Mouse (Mus musculus): Measurements from ENCODE around the gene Nlrp4c. TPM values are rescaled to one million over a fixed set of nuclear protein-coding genes. Genes with fewer than 3 reads are reported as not detected.
"Not testable (repeated sequence)": the region's sequence is repeated elsewhere in the genome, so short reads cannot be mapped to it uniquely, and the experiment has no call there.

The Nlrp4c gene
- polyA plus RNA-seq (2016; fragmentation: Nextera tagmentation; extraction: Ambion mirVana) = not detected in 2 replicates

- no peak for ATAC-seq (ENCODE audit: low FRiP score)
- no peak within 1 kb of the TSS for H3K4me2 ChIP-seq (replicated peaks)
- no peaks in the 10 kb centered on the region for H3K4me1 ChIP-seq
- 85% methylated on average over 11 of the region's 11 CpGs for WGBS
- no peak within 1 kb of the TSS for H3K4me3 ChIP-seq
- no peak within 1 kb of the TSS for H3K27ac ChIP-seq
- no peaks in the 10 kb centered on the region for H3K36me3 ChIP-seq
- no peaks in the 10 kb centered on the region for H3K27me3 ChIP-seq
- H3K9me3 ChIP-seq (replicated peaks) = peaks cover 43% of the 10 kb centered on the region
- no peak within 1 kb of the TSS for H3K9ac ChIP-seq
These were observed at the start of gene Nlrp4c for GRCm38 (mm10) chr7:6044861-6045260. Nlrp4c (plus strand) TSS chr7:6045161.

GRCm38 (mm10) chr7:6010910-6011309, 34.1 kb upstream of the Nlrp4c start, which contains the start of gene Vmn1r65:
Vmn1r65 (minus strand) TSS chr7:6011010.
- WGBS = 91% methylated on average over 1 of the region's 1 CpGs
- Histone ChIP-seq H3K4me3 (no peak within 1 kb of the TSS), H3K27me3 (no peaks in the 10 kb centered on the region), H3K27ac (no peak within 1 kb of the TSS), H3K9ac (no peak within 1 kb of the TSS), H3K4me1 (no peaks in the 10 kb centered on the region), H3K4me2 (replicated peaks) (no peak within 1 kb of the TSS), H3K36me3 (no peaks in the 10 kb centered on the region), H3K9me3 (replicated peaks) (peaks cover 29% of the 10 kb centered on the region)
- ATAC-seq (ENCODE audit: low FRiP score) = no peak

GRCm38 (mm10) chr7:6119501-6119900, 74.5 kb downstream of the Nlrp4c start:
- Histone ChIP-seq H3K27me3 (no peaks in the 10 kb centered on the region), H3K9ac (no peak overlapping the region), H3K4me1 (no peaks in the 10 kb centered on the region), H3K27ac (no peak overlapping the region), H3K4me3 (no peak overlapping the region), H3K4me2 (replicated peaks) (no peak overlapping the region), H3K9me3 (replicated peaks) (no peaks in the 10 kb centered on the region), H3K36me3 (no peaks in the 10 kb centered on the region)
- no peak for ATAC-seq (ENCODE audit: low FRiP score)
- WGBS = 76% methylated on average over 3 of the region's 3 CpGs

GRCm38 (mm10) chr7:6120104-6120503, 75.1 kb downstream of the Nlrp4c start:
- not testable (repeated sequence) for H3K4me2 ChIP-seq (replicated peaks); H3K9me3 ChIP-seq (replicated peaks); H3K36me3 ChIP-seq; H3K9ac ChIP-seq; H3K4me1 ChIP-seq; H3K4me3 ChIP-seq; H3K27ac ChIP-seq; ATAC-seq (ENCODE audit: low FRiP score); H3K27me3 ChIP-seq
- 75% methylated on average over 2 of the region's 2 CpGs for WGBS

GRCm38 (mm10) chr7:6121128-6121527, 76.2 kb downstream of the Nlrp4c start:
- H3K9ac ChIP-seq; H3K27me3 ChIP-seq; H3K36me3 ChIP-seq; H3K27ac ChIP-seq; ATAC-seq (ENCODE audit: low FRiP score); H3K4me2 ChIP-seq (replicated peaks); H3K9me3 ChIP-seq (replicated peaks); H3K4me3 ChIP-seq; H3K4me1 ChIP-seq: not testable (repeated sequence)
- WGBS = 74% methylated on average over 1 of the region's 1 CpGs

GRCm38 (mm10) chr7:6126690-6127448, 81.9 kb downstream of the Nlrp4c start:
- Histone ChIP-seq H3K4me3 (no peak overlapping the region), H3K27ac (no peak overlapping the region), H3K4me1 (no peaks in the 10 kb centered on the region), H3K36me3 (peaks cover 9% of the 10 kb centered on the region), H3K9me3 (replicated peaks) (peaks cover 5% of the 10 kb centered on the region; the same call in 1 of the 2 replicates), H3K27me3 (no peaks in the 10 kb centered on the region), H3K9ac (no peak overlapping the region), H3K4me2 (replicated peaks) (no peak overlapping the region)
- WGBS = 39% methylated on average over 7 of the region's 7 CpGs
- peak; percentile 42 for ATAC-seq (ENCODE audit: low FRiP score)

GRCm38 (mm10) chr7:6130346-6130745, 85.4 kb downstream of the Nlrp4c start:
- Histone ChIP-seq H3K36me3 (peaks cover 37% of the 10 kb centered on the region), H3K4me2 (replicated peaks) (no peak overlapping the region), H3K4me3 (no peak overlapping the region), H3K27ac (no peak overlapping the region), H3K27me3 (no peaks in the 10 kb centered on the region), H3K4me1 (no peaks in the 10 kb centered on the region), H3K9ac (no peak overlapping the region), H3K9me3 (replicated peaks) (peaks cover 16% of the 10 kb centered on the region)
- ATAC-seq (ENCODE audit: low FRiP score) = no peak
- 43% methylated on average over 4 of the region's 4 CpGs for WGBS

- H3K4me2 ChIP-seq (replicated peaks) = no peak overlapping the region
- H3K9ac ChIP-seq = no peak overlapping the region
- peaks cover 48% of the 10 kb centered on the region for H3K36me3 ChIP-seq
- no peaks in the 10 kb centered on the region for H3K27me3 ChIP-seq
- peaks cover 16% of the 10 kb centered on the region for H3K9me3 ChIP-seq (replicated peaks)
- no peaks in the 10 kb centered on the region for H3K4me1 ChIP-seq
- no peak overlapping the region for H3K4me3 ChIP-seq
- no peak for ATAC-seq (ENCODE audit: low FRiP score)
- H3K27ac ChIP-seq = no peak overlapping the region
- WGBS = 79% methylated on average over 30 of the region's 30 CpGs
These were observed 87.7 kb downstream of the Nlrp4c start for GRCm38 (mm10) chr7:6132646-6133045.

- no peak overlapping the region for H3K27ac ChIP-seq
- no peak for ATAC-seq (ENCODE audit: low FRiP score)
- H3K9me3 ChIP-seq (replicated peaks) = peaks cover 15% of the 10 kb centered on the region
- no peak overlapping the region for H3K9ac ChIP-seq
- H3K27me3 ChIP-seq = no peaks in the 10 kb centered on the region
- no peak overlapping the region for H3K4me3 ChIP-seq
- H3K4me1 ChIP-seq = no peaks in the 10 kb centered on the region
- peaks cover 54% of the 10 kb centered on the region for H3K36me3 ChIP-seq
- H3K4me2 ChIP-seq (replicated peaks) = no peak overlapping the region
These were observed 91.5 kb downstream of the Nlrp4c start for GRCm38 (mm10) chr7:6136497-6136896.

- Histone ChIP-seq H3K36me3 (peaks cover 33% of the 10 kb centered on the region), H3K4me1 (0 out of 2 replicates have a peak, but pooled peaks cover 2% of the 10 kb centered on the region), H3K4me2 (replicated peaks) (no peak overlapping the region), H3K9ac (no peak overlapping the region), H3K27me3 (no peaks in the 10 kb centered on the region), H3K4me3 (no peak overlapping the region), H3K27ac (no peak overlapping the region), H3K9me3 (replicated peaks) (no peaks in the 10 kb centered on the region)
- WGBS = 80% methylated on average over 3 of the region's 3 CpGs
- no peak for ATAC-seq (ENCODE audit: low FRiP score)
These were observed 94.3 kb downstream of the Nlrp4c start for GRCm38 (mm10) chr7:6139295-6139694.

GRCm38 (mm10) chr7:6143991-6144531, 99.1 kb downstream of the Nlrp4c start:
- WGBS = 96% methylated on average over 2 of the region's 2 CpGs
- ATAC-seq (ENCODE audit: low FRiP score) = no peak

GRCm38 (mm10) chr7:6145423-6146188, 100.6 kb downstream of the Nlrp4c start:
- Histone ChIP-seq H3K36me3 (peaks cover 7% of the 10 kb centered on the region), H3K4me3 (no peak overlapping the region), H3K4me1 (0 out of 2 replicates have a peak, but pooled peaks cover 2% of the 10 kb centered on the region), H3K27me3 (no peaks in the 10 kb centered on the region), H3K9ac (no peak overlapping the region), H3K4me2 (replicated peaks) (no peak overlapping the region), H3K9me3 (replicated peaks) (no peaks in the 10 kb centered on the region), H3K27ac (no peak overlapping the region)
- WGBS = 92% methylated on average over 8 of the region's 8 CpGs
- no peak for ATAC-seq (ENCODE audit: low FRiP score)

More at GRCm38 (mm10) chr7:6143991-6144531, 99.1 kb downstream of the Nlrp4c start:
- Histone ChIP-seq H3K9me3 (replicated peaks) (no peaks in the 10 kb centered on the region), H3K36me3 (peaks cover 14% of the 10 kb centered on the region), H3K27me3 (no peaks in the 10 kb centered on the region), H3K4me3 (no peak overlapping the region), H3K27ac (no peak overlapping the region), H3K4me2 (replicated peaks) (no peak overlapping the region), H3K4me1 (0 out of 2 replicates have a peak, but pooled peaks cover 2% of the 10 kb centered on the region), H3K9ac (no peak overlapping the region)

Measured in hindbrain, embryonic 12.5 days (tissue).